Mouse (Mus musculus) adrenal gland, postnatal 10 days (tissue): ENCODE measurements around the gene Gm15294. TPM values are rescaled to one million over a fixed set of nuclear protein-coding genes. Genes with fewer than 3 reads are reported as not detected.

ENCODE experiments used
- DNase-seq: peaks from one replicate; pipeline ENCODE4 v3.0.0; 2021; ENCODE audit warnings: mixed read lengths
- long read RNA-seq, 2 experiments: library from polyadenylated mRNA; stranded (forward); transcript quantifications; one replicate each; pipeline ENCODE4 v2.0.0; 2021
- total RNA-seq, 2 experiments: library from RNA; stranded (reverse); gene quantifications; 2 replicates each; pipeline ENCODE4 v1.2.3; 2021

Gene Gm15294
- total RNA-seq = not detected
- long read RNA-seq, experiment 1 = 0 reads
- long read RNA-seq, experiment 2 = 0 reads

DNA sequence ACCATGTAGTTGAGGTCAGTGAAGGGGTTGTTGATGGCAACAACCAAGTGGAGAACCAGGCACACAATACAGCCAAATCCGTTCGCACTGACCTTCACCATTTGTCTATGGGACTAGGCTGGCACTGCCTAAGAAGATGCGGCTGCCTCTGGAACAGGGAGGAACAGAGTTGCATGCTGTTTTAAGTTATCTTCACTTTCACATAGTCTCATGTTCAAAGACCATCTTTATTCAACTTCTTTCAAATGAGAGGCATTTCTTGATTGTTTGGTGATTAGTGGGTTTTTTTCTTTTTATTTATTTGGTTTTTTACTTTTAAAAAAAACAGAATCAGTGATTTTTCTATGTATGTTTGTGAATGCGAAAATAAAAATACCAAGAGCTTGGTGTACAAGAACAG, at the start of gene Gm15294:
Gene Gm15294 (minus strand): TSS at position 101 of the 400 bp plus-strand sequence.
- DNase-seq = no peak

DNA sequence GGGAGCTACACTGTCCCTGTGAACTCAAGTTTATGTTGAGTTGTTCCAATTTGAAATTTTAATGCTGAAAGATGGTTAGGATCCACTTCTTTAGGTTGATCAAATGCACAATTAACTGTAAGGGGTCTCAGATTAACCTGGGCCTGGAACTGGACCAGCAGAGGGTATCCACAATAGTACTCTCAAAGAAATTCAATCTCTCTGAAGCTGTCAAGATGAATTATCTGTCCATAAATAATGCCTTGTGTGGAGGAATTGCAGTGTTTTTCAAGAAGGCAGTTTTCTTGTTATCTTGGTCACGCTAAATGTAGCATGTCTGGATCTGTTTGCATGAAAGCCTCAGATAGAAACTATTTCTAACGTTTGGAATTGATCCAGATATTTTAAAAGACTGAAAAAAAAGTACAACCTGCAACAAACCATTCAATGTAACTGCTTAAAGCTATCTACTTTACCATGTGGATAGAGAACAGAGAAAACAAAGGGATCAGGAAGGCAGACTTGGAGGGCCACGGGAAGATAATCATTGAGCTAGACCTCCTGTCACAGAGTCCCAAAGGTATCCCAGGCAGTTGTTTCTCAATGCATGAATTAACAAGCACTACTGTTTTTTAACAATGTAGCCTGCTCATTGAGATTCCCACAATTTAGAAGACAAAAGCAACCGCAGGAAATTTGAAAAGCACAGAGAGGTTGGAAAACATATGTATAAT, 9.5 kb upstream of the Gm15294 start:
- DNase-seq = no peak

DNA sequence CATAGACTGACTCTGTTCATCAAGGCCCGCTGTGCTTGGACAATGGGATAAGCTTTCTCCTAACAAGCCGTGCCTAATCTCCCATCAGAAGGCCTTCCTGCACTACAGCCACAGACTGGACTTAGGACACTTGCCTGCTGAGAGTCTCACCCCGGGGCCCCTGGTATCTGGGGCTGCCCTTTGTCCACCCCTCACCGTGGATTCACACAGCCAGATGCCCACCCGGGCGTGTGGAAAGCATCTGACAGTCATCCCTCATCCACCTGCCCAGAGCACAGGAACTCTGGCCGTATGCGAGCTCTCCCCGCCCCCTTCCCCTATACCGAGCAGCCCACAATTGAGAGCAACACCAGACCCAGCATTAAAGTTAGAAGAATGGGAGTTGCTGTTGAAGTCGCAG, 1.0 kb downstream of the Gm15294 start:
- DNase-seq = no peak

- no peak for DNase-seq
Measured at GRCm38 (mm10) chrX:141873597-141873996, 1.4 kb downstream of the Gm15294 start.

- no peak for DNase-seq
Measured at GRCm38 (mm10) chrX:141855684-141856396, 19.2 kb downstream of the Gm15294 start.

Other genes with a start within 250 kb of the Gm15294 start
- gene Irs4, start 150.0 kb downstream of the Gm15294 start, total RNA-seq = 1 to 10 TPM in 1 of 2 experiments, under 1 TPM in 1; 0.42 to 1.6 TPM